Mouse (Mus musculus): Measurements from ENCODE around the gene Bfsp2. TPM values are rescaled to one million over a fixed set of nuclear protein-coding genes. Genes with fewer than 3 reads are reported as not detected.

The Bfsp2 gene
- total RNA-seq (2021), result under 1 TPM; 0.35 to 0.48 TPM

DNA sequence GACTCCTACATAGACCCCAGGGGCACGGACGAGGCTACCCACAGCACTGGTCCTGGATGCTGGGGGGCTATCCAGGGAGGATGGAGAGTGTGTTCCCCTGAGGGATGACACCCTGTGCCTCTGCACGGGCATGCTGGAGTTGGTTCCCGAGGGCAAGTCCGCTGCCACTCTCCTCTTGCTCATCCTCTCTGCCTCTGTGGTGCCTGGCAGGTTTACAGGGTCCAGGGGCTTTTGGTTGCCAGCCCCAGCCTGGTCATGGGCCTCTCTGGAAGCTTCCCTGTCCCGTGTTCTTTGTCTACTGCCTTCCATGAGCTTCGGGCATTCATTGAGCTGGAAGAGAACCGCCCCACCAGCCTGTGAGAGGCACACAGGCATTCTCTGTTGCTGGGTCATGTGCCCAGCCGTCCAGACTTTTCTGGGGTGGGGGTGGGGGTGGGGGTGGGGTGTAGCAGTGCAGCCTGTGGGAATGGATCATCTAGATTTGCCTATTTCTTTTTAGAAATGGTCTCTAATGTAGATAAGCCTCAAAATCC, at the start of gene Bfsp2:
TSS of gene Bfsp2 (minus strand) at position 377 of the 533 bp plus-strand sequence.
- DNase-seq, result no peak
- intact Hi-C loops (cut with DNase I), result no loop called here

DNA sequence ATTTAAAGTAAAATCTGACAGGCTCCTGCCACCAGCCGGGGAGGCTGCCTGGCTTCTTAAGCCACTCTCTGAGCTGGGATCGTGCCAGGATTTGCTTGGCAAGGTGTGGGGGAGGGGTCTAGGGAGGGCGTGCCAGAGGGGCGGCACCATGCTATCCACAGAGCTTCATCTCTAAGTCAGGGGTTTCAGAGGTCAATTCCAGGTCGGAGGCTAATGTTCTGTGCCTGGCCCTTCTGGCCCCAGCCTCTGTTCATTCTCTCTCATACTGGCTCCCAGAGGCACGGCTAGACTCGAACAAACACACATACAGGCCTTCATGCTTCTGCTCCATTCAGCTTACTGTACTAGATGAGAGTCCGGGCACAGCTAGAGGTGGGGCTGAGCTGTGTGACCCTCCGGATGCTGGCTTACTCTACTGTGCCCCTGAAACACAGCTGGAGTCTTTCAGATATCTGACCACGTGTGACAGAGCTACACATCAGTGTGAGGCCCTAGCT, 44.9 kb upstream of the Bfsp2 start:
- intact Hi-C loops (cut with DNase I), result no loop called here
- DNase-seq, result no peak

DNA sequence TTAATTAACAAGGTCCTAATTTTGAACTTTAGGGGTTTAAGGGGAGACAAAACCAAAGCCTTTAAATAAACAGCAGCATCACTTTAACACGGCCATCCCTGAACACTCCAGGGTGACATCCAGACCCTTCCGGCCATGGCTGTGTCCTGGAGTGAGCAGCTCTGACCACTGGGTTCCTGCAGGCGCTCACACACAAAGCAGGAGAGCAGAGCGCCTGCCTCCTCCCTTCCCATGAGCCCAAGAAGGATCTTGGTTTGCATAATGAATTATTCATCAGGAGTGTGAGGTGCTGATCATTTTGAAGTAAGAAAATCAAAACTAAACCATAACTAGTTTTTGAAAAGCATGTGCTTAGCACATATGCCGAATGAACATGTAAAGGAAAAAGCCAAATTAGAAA, 44.4 kb upstream of the Bfsp2 start:
- intact Hi-C loops (cut with DNase I), result no loop called here
- DNase-seq, result no peak

DNA sequence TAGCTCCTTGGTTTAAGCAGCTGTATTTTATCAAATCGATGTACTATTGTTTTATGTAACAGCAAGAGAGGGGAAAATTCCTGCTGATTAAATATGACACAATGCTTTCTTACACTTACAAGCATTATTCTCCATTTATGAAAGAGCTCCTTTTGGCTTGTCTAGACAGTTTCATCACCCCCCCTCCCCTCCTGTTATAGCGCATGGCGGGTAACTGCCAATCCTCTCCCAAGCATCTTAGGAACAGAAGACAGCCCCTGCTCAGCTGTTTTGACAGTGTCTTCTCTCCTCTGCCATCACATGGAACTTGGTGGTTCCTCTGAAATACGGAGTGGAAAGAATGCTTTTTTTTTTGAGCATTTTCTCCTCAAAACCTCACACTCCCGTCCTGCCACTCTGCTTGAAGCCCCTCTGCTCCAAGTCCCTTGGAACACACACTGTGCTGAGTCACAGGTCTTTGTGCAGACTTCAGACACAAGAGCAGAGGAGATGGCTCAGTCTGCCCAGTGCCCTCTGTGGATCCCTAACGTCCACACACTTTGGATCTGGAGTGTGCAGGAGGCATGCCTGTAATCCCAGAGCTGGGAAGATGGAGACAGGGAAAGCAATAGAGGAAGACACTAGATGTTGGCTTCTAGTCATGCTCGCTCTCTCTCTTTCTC, 43.7 kb upstream of the Bfsp2 start:
- DNase-seq, result peak in 1 of 2 experiments; percentile 27
- intact Hi-C loops (cut with DNase I), result no loop called here

DNA sequence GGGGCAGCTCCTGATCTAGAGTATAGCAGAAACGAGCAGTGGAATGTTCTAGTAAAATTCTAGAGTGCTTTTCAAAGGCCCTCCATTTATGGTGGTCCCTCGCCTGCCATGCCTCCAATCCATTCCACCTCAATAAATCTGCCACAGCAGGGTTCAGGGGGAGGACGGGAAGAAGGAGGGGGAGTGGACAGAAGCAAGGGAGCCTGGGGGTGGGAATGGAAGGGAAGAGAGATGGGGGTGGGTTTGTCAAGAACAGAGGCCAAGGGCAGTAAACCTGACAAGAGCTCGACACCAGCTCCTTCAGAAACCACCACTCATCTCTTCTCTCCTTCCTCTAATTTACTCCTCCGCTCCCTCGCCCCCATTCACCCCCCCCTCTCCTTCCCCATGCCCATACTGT, 42.8 kb upstream of the Bfsp2 start:
- intact Hi-C loops (cut with DNase I), result no loop called here
- DNase-seq, result no peak

DNA sequence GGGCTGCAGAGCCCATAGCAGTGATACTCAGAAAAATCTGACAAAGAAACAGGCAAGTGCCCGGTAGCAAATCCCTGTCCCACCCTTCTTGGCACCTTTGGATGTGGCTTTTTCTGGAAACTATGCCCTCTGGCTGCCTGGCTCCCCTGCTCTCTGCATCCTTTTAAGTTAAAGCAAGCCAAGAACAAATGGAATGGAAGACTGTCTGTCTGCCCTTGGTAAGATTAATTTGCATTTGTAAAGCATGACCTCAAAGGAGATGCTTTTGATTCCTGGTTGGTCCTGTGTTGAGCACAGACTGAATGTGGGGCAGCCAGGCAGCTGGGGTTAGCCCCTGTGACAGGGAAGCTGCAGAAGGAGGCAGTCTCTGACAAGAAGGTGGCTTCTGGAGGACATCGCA, 33.7 kb upstream of the Bfsp2 start:
- intact Hi-C loops (cut with DNase I), result no loop called here
- no peak for DNase-seq

DNA sequence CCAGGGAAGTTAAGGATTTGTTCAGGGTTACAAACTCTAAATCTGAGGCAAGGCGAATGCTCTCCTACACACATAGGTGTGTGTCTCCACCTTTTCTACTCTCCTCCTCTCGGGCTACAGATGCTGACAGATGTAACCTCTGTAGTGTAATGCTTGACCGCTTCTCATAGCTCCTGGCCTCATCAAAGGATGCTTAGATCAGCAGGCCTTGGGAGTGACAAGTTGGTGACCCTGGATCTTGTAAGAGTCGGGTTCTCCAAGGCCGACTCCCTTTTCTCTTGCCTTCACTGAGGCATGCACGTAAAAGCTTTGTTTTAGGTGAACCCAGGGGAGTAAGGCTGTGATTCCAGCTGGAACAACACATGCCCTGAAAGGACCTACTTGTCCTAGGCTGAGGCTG, 32.0 kb upstream of the Bfsp2 start:
- intact Hi-C loops (cut with DNase I), result no loop called here
- DNase-seq, result no peak

DNA sequence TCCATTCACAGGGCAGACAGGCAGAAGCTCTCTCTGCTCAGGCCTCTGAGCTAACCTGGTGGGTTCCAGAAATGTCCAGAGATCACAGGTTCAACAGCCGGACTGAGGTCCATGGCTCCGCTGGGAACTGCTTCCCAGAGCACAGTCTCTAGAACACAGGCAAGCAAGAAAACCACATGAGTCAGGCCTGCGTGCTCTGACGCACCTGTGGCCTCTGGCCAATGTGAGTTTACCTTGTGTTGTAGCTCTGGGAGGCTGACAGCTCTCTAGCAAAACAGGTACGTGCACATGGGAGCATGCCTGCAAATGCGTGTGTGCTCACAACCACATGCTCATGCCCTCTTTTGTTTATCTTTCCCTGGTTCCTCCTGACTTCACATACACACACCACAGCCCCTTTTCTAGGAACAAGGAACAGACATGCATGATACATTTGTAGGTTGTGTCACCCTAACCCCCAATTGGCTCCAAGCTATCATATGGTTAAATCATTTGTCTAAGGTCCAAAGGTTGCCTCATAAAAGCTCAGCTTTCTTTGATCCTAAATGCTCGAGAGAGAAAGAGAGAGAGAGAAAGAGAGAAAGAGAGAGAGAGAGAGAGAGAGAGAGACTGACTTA, 26.9 kb upstream of the Bfsp2 start:
- DNase-seq, result no peak

DNA sequence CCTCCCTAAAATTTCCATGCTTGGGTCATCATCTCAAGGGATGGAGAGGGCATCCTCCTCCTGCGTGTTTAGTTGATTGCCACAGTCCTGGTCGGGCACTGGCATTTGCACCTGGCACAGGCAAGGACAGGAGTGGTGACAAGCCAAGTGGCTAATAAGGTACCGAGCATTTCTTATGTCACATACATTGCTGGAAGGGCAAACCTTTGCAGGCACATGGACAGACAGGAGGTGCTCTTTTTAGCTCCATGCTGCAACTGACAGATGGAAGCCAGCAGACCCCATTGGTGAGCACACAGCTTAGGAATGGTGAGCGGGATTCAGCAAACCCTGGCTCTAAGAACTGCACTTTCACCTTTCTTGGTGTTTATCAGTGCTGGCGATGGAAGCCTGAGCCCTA, 24.8 kb upstream of the Bfsp2 start:
- no peak for DNase-seq
- intact Hi-C loops (cut with DNase I), result no loop called here

More for the DNA sequence above, 26.9 kb upstream of the Bfsp2 start:
- intact Hi-C loops (cut with DNase I), result no loop called here

DNA sequence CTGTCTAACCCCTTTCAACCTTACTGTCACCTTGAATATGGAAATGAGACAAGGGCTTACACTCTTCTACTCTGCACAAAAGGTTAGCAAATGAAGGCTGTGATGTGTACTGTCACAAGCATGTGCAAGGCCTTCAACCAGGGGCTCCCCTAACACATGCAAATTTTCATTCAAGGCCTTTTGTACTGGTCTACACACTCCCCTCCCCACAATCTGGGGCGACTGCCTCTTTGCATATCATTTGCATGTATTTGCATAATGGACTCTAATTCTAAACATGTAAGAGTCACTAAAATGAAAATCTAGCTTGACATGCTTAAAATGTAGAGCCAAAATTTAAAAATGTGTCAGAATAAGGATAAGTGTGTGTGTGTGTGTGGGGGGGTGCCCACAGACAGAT, 24.4 kb upstream of the Bfsp2 start:
- intact Hi-C loops (cut with DNase I), result no loop called here

DNA sequence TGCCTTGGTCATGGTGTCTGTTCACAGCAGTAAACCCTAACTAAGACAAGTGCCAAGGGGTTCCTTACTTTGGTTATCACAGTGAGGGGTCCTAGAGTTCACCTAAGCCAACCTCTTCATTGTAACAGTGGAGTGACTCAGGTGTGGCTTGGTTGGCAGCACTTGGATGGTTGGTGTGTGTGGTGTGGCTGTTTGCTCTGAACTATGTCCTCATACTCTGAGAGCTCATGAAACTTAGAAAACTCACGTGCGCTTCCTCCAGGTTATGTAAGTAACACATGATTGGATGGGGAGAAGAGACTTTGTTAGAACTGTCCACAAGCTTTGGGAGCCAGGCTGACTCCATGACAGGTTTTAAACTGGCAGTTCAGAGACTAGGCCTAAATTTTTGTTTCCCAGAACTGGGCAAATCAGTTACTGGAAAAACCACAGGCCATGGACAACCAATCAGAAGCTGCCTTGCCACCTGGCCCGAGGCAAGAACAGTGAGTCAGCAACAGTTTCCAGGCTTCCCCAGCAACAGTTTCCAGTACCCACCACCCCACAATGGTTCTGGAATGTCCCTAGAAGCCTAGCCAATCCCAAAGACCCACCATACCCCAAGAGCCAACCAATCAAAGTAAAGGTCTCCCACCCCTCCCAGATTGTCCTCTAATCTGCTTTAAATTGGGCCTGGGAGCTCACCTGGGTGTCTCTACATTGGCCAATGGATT, 23.5 kb upstream of the Bfsp2 start:
- no peak for DNase-seq

More for the DNA sequence above, 24.4 kb upstream of the Bfsp2 start:
- no peak for DNase-seq

DNA sequence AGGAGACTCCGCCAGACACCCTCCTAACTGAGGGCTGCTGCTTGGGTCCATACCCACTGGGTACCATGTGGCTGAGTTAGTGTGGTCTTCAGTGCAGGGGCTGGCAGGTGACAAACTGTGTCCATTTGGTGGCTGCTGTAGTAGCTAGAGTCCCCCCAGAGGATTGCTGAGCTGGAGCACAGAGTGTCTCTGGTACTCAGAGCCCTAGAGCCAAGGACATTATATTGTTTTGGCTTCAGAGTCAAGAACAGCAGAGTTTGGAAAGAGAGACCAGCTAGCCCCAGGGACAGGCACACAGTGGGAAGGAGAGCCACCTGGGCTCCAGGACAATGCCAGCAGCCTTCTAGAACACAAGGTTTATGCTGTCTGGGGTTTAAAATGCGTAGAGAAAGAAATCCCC, 22.4 kb upstream of the Bfsp2 start:
- intact Hi-C loops (cut with DNase I), result no loop called here
- no peak for DNase-seq

More for the DNA sequence above, 23.5 kb upstream of the Bfsp2 start:
- intact Hi-C loops (cut with DNase I), result no loop called here

DNA sequence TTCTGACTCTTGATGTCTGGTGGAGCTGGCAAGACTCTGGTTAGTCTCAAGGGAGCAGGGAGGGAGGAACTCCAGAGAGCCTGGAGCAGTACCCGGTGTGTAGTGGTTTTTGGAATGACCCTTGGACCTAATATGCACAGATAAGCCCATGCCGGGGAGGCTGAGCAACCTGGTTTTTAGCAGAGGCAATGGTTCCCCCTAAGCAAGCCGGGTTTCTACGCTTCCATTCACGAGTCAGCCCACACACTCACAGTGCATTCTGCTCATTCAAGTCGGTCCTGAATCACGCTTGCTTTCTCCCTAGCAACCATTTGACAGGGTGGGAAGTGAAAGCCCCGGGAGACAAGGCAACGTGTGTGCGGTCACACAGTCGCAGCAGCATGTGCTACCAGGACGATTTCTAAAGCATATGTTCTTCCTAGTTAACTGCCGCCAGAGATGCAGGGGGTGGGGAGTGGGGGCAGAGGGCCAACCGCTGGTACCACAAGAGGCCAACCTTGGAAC, 21.7 kb upstream of the Bfsp2 start:
- DNase-seq, result no peak
- intact Hi-C loops (cut with DNase I), result no loop called here

DNA sequence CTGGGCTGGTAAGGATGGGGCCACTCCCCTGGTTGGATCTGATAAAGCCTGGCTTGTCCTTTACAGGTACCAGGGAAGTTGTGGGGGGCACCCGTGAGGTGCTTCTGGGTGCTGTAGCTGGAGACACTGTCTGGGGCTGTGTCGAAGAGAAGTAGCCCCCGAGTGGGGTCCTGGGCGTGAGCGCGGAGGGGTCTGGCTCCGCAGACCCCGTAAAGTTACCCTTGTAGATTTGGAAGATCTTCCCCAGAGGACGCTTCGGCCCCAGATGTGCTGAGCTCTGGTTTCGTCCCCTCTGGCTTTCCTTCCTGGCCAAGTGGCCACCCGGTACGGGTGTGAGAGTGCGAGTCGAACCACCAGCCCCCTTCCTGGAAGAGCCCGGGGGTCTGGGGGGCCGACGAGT, 19.1 kb upstream of the Bfsp2 start:
- DNase-seq, result no peak
- intact Hi-C loops (cut with DNase I), result no loop called here

DNA sequence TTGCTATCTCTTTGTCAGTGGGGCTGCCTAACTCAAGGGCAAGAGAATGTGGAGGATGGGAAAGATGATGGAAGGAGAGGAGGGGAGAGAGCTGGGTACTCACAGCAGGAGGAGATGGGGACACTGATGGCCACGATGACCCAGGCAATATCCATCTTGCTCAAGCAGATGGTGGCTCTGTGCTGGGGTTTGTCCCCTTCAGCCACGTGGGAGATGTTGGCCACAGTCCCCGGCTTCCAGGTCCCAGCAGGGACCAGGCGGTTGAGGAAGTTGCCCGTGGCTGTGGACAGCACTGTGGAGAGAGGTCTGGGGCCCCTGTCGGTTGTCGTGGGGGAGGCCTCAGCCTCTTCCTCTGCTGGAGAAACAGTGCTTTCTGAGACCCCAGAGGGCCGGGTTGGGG, 18.5 kb upstream of the Bfsp2 start:
- intact Hi-C loops (cut with DNase I), result no loop called here
- DNase-seq, result no peak

DNA sequence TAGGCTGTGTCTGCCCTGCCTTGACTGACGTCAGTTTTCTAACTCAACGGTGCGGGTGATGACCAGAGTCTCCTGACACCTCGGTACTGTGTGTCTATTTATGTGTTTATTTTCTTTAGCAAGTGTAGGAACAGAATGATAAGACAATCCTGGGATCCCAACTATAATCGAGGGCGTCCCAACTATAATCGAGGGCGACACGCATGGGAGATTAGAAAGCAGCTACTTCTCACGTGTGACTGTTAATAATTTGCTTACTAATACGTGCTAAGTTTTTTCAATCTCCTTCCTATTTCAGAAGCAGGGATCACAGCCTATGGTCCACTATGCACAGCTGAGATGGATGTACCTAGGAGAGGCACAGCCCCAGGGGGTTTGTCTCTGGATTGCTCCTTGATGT, 15.2 kb upstream of the Bfsp2 start:
- intact Hi-C loops (cut with DNase I), result loop anchor here (2.0 kb wide), 1 partner anchor 129 kb away; no protein-coding TSS in a partner anchor
- DNase-seq, result no peak

DNA sequence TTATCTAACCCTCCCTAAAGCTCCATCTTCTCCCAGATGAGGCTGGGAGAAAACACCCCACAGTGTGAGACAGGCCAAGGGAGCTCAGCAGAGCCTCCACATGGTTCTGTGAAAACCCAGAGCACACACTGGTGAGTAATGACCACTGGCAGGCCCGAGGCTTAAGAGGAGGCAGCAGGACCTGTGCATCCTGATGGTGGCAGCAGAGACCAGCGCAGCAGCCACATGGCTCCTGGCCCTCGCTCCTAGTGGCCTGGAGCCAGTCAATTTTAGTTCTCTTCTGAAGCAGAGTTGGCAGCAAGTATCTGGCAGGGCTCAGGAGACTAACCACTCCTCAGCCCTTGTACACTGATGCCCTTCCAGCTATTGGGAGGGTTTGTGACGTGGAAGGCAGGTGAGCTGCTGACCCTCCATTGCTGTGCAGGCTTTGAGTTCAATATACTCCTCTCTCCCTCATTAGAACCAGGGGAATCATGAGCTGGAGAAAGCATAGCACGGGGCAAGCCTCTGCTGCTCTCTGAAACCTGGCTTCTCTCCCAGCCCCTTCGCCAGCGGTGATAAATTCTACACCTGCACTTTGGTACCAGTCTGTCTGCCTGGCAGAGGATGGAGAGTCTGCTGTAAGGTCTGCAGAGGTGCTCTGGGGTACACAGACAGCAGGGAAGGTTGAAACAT, 14.3 kb upstream of the Bfsp2 start:
- intact Hi-C loops (cut with DNase I), result loop anchor here (1.0 to 5.0 kb wide), 4 partner anchors 108 to 502 kb away; no protein-coding TSS in a partner anchor
- DNase-seq, result peak; percentile 92 to 93

DNA sequence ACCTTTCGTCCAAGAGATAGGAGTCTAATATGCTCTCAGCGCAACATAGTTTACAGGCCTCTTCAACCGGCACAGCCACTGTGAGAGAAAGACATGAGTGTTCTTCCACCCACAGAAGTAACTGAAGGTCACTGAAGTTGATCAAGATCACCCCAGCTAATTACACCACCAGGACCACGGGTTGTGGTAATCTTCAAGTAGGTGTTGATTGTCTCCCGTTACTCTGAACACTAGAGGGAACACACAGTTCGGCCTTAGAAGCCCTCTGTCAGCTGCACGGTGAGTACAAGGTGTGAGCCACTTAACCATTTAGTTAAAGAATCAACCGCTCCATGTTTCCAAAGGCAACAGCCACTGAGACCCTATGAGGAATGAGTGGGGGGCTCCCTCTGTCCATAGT, 11.8 kb upstream of the Bfsp2 start:
- intact Hi-C loops (cut with DNase I), result loop anchor here (5.0 kb wide), 1 partner anchor 110 kb away; no protein-coding TSS in a partner anchor
- no peak for DNase-seq

DNA sequence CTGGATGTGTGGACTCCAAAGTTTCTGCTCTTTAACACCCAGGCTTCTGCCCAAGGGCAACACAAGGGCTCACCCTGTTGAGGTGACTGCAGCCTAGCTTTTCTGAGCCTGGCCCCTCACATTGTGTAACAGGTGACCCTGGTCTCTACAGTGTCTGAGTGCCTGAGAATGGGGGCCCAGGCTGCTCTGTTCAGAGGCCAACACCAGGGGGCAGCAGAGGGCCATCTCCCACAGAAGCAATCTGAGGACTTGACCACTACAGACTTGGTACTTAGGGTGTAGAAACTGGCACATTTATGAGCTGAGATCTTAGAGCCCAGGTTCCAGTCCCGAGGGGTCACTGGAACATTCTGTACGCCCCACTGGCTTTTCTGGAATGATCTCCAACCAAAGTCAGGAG, 10.2 kb upstream of the Bfsp2 start:
- intact Hi-C loops (cut with DNase I), result loop anchor here (1.0 to 5.0 kb wide), 2 partner anchors 112 to 506 kb away; no protein-coding TSS in a partner anchor
- DNase-seq, result peak; percentile 82 to 87

DNA sequence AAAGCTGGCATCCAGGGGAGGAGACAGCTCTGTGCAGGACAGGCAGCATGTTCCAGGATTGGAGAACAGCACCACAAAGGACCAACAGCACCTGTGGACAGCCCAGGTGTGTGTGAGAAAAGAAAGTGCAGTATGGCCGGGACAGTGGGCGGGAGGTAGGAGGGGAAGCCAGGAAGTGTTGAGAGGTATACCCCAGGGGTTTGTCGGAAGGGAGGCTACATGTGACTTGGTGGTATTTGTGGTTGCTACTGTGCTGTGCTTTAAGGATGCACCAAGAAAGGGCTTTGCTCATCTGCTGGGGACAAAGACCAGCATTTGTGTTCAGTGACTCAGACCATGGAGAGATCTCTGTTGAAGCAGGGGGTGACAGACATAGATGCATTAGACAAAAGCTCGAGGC, 9.7 kb upstream of the Bfsp2 start:
- no peak for DNase-seq
- intact Hi-C loops (cut with DNase I), result loop anchor here (1.0 to 5.0 kb wide), 2 partner anchors 112 to 506 kb away; no protein-coding TSS in a partner anchor

Data from heart, postnatal 10 days (tissue).